Comparison of ENCODE assay signal across 12 mouse cellular contexts in genomic region chr16:8208251-8209181, GRCm38 (mm10).
A peak's percentile ranks its signal among the peaks of the same experiment; 100 is the strongest.
DNase-seq lines count a peak whose midpoint lies in the region; ATAC-seq and TF ChIP-seq lines count a peak whose summit lies in the region.
"Had no signal": no experiment of that assay in that cellular context is flagged by ENCODE, and none has a peak within 500 bp of the region (broad histone marks: within the 10 kb centered on the region; RNA-seq: fewer than 3 reads in every experiment).

No protein-coding gene starts in this region.

- peak overlapping the region; percentile 60 to 63 for H3K27ac ChIP-seq in heart, embryonic 14.5 days (replicated peaks in 1 of 2; ENCODE audit: control insufficient read depth in 1 of 2, insufficient read depth in 1 of 2, low read depth in 2 of 2, low read length in 2 of 2)
- peak overlapping the region; percentile 16; the same call in 1 of the 2 replicates for H3K27ac ChIP-seq in stomach, embryonic 14.5 days (ENCODE audit: low read length)
- H3K27ac ChIP-seq: hindbrain, embryonic 15.5 days; liver, embryonic 13.5 days had no signal

- no peak overlapping the region for H3K4me3 ChIP-seq in lung, adult 2 months (replicated peaks; ENCODE audit: extremely low read depth, low read depth, low read length)
- no peak overlapping the region for H3K4me3 ChIP-seq in heart, embryonic 14.5 days (ENCODE audit: control insufficient read depth in 1 of 2, insufficient read depth in 1 of 2, low read depth in 1 of 2, low read length in 2 of 2)
- H3K4me3 ChIP-seq in stomach, embryonic 14.5 days (ENCODE audit: low read depth, low read length) = no peak overlapping the region
- H3K4me3 ChIP-seq: hindbrain, embryonic 15.5 days; liver, embryonic 13.5 days; myocyte had no signal

- peak; percentile 3 to 12 for DNase-seq in cerebellum, postnatal 10 days
- DNase-seq in cerebellum, postnatal 25 days = no peak
- DNase-seq in lung, postnatal 36 days = peak; percentile 7
- no peak for DNase-seq in lung, adult 2 months
- no peak for DNase-seq in T-cell, adult 2 months (ENCODE audit: low spot score)
- no peak for DNase-seq in embryo, embryonic 9.5 days (ENCODE audit: extremely low spot score)
- DNase-seq: kidney, postnatal 36 days; liver, embryonic 13.5 days had no signal

- no peak for TF ChIP-seq POLR2A in lung, adult 2 months (IDR thresholded peaks at IDR 0.05; ENCODE audit: borderline replicate concordance, extremely low read depth, low read depth, low read length)

- no peaks in the 10 kb centered on the region for H3K4me1 ChIP-seq in lung, adult 2 months (ENCODE audit: control insufficient read depth, insufficient read depth, low read length)
- peaks cover 7 to 16% of the 10 kb centered on the region in 2 experiments for H3K4me1 ChIP-seq in heart, embryonic 14.5 days (ENCODE audit: control insufficient read depth in 2 of 2, insufficient read depth in 2 of 2, low read length in 2 of 2)
- no peaks in the 10 kb centered on the region for H3K4me1 ChIP-seq in stomach, embryonic 14.5 days (ENCODE audit: control insufficient read depth, insufficient read depth, low read length)
- H3K4me1 ChIP-seq: hindbrain, embryonic 15.5 days; liver, embryonic 13.5 days had no signal

- WGBS in lung, adult 2 months = 50% methylated on average over 8 of the region's 8 CpGs
- 29% methylated on average over 8 of the region's 8 CpGs for WGBS in heart, embryonic 14.5 days
- 34% methylated on average over 8 of the region's 8 CpGs for WGBS in stomach, embryonic 14.5 days

- H3K9me3 ChIP-seq in heart, embryonic 14.5 days (ENCODE audit: control insufficient read depth, low read length) = no peaks in the 10 kb centered on the region
- H3K9me3 ChIP-seq in stomach, embryonic 14.5 days (ENCODE audit: control insufficient read depth, low read depth, low read length) = no peaks in the 10 kb centered on the region
- H3K9me3 ChIP-seq: hindbrain, embryonic 15.5 days; liver, embryonic 13.5 days had no signal

- TF ChIP-seq CTCF in lung, adult 2 months (IDR thresholded peaks at IDR 0.05; ENCODE audit: insufficient read depth, low read length) = no peak

- H3K27me3 ChIP-seq in heart, embryonic 14.5 days (ENCODE audit: control insufficient read depth, insufficient read depth, low read length) = no peaks in the 10 kb centered on the region
- no peaks in the 10 kb centered on the region for H3K27me3 ChIP-seq in stomach, embryonic 14.5 days (ENCODE audit: control insufficient read depth, insufficient read depth, low read length)
- H3K27me3 ChIP-seq: hindbrain, embryonic 15.5 days; liver, embryonic 13.5 days had no signal

- no peaks in the 10 kb centered on the region for H3K36me3 ChIP-seq in heart, embryonic 14.5 days (ENCODE audit: control insufficient read depth, insufficient read depth, low read length)
- no peaks in the 10 kb centered on the region for H3K36me3 ChIP-seq in stomach, embryonic 14.5 days (ENCODE audit: control insufficient read depth, insufficient read depth, low read length)
- H3K36me3 ChIP-seq: hindbrain, embryonic 15.5 days; liver, embryonic 13.5 days had no signal

- peak; percentile 69 for ATAC-seq in heart, embryonic 14.5 days (ENCODE audit: insufficient number of reproducible peaks, insufficient read depth, low FRiP score, low read depth)
- peak; percentile 82; the same call in 1 of the 2 replicates for ATAC-seq in stomach, embryonic 14.5 days (ENCODE audit: insufficient number of reproducible peaks, insufficient read depth, low FRiP score, low read depth)

- no peak overlapping the region for H3K9ac ChIP-seq in heart, embryonic 14.5 days (ENCODE audit: low read length)
- H3K9ac ChIP-seq in stomach, embryonic 14.5 days (replicated peaks; ENCODE audit: low read depth, low read length) = no peak overlapping the region
- H3K9ac ChIP-seq: hindbrain, embryonic 15.5 days; liver, embryonic 13.5 days had no signal

- H3K4me2 ChIP-seq in heart, embryonic 14.5 days (ENCODE audit: low read length) = peak overlapping the region; percentile 34
- H3K4me2 ChIP-seq in stomach, embryonic 14.5 days (replicated peaks; ENCODE audit: low read depth, low read length) = no peak overlapping the region
- H3K4me2 ChIP-seq: hindbrain, embryonic 15.5 days; liver, embryonic 13.5 days had no signal

Comparison
In these comparisons a context has a peak if more than half of its experiments do, and no peak if none do; other contexts are left out.
1. DNase-seq: peak in cerebellum, postnatal 10 days (2 of 2) and lung, postnatal 36 days (single experiment); none in cerebellum, postnatal 25 days (0 of 2), lung, adult 2 months (single experiment), T-cell, adult 2 months (single experiment) and embryo, embryonic 9.5 days (single experiment).